Mouse (Mus musculus) limb, embryonic 13.5 days (tissue): Measurements from ENCODE around the gene Atg10. TPM values are rescaled to one million over a fixed set of nuclear protein-coding genes. Genes with fewer than 3 reads are reported as not detected.
A peak's percentile ranks its signal among the peaks of the same experiment; 100 is the strongest.

Source experiments
- ATAC-seq: fragments of 200-750 bp; cut with Nextera tagmentation; 2 replicates; pipeline ENCODE4 v1.8.0; 2017; ENCODE audit warnings: low read depth, moderate number of reproducible peaks, moderate TSS enrichment; ENCODE audit not compliant: low FRiP score
- H3K27ac ChIP-seq: fragments of 300-500 bp; sonication (generic); 2 replicates; pipeline ENCODE4 v1.5.1; 2015; ENCODE audit warnings: inconsistent platforms, mild to moderate bottlenecking, moderate library complexity
- H3K27me3 ChIP-seq: fragments of 300-500 bp; sonication (generic); 2 replicates; pipeline ENCODE4 v1.6.1; 2015; ENCODE audit warnings: mild to moderate bottlenecking, inconsistent platforms
- H3K36me3 ChIP-seq: fragments of 300-500 bp; sonication (generic); 2 replicates; pipeline ENCODE4 v1.6.1; 2015; ENCODE audit warnings: inconsistent platforms, mild to moderate bottlenecking, moderate library complexity
- H3K4me1 ChIP-seq: fragments of 300-500 bp; sonication (generic); 2 replicates; pipeline ENCODE4 v1.6.1; 2015; ENCODE audit warnings: inconsistent platforms
- H3K4me2 ChIP-seq: fragments of 300-500 bp; sonication (generic); replicated peaks from 2 replicates; pipeline ENCODE4 v1.6.1; 2015; ENCODE audit warnings: inconsistent platforms, mild to moderate bottlenecking, moderate library complexity
- H3K4me3 ChIP-seq: fragments of 300-500 bp; sonication (generic); 2 replicates; pipeline ENCODE4 v1.5.1; 2015; ENCODE audit warnings: moderate library complexity, mild to moderate bottlenecking, inconsistent platforms
- H3K9ac ChIP-seq: fragments of 300-500 bp; sonication (generic); 2 replicates; pipeline ENCODE4 v1.6.1; 2015; ENCODE audit warnings: mild to moderate bottlenecking, inconsistent platforms
- H3K9me3 ChIP-seq: fragments of 300-500 bp; sonication (generic); 2 replicates; pipeline ENCODE4 v1.6.1; 2016; ENCODE audit warnings: inconsistent platforms
- WGBS: fragments of 180-500 bp; shearing (Covaris S2); methylation state at CpG from one replicate; pipeline ENCODE4 v1.1.7; 2015; 5-methylcytosine and 5-hydroxymethylcytosine counted together
- polyA plus RNA-seq: library from polyadenylated mRNA; unstranded; fragments of >200 nt; fragmentation: Nextera tagmentation; extraction: Ambion mirVana; gene quantifications from 2 replicates; pipeline ENCODE4 v1.2.1, GENCODE M21; 2015

Atg10 gene
- polyA plus RNA-seq, 1 experiment from 2014 or later = 19.8 TPM

GRCm38 (mm10) chr13:91171205-91171604 is 52.6 kb downstream of the Atg10 start:
- H3K4me2 ChIP-seq = no peak overlapping the region
- H3K9me3 ChIP-seq = no peaks in the 10 kb centered on the region
- H3K36me3 ChIP-seq = no peaks in the 10 kb centered on the region
- no peak overlapping the region for H3K9ac ChIP-seq
- 83% methylated on average over 5 of the region's 5 CpGs for WGBS
- H3K4me3 ChIP-seq = no peak overlapping the region
- peaks cover 14% of the 10 kb centered on the region for H3K4me1 ChIP-seq
- ATAC-seq = no peak
- H3K27ac ChIP-seq = no peak overlapping the region
- H3K27me3 ChIP-seq = no peaks in the 10 kb centered on the region

- Histone ChIP-seq H3K36me3 (no peaks in the 10 kb centered on the region), H3K9me3 (no peaks in the 10 kb centered on the region), H3K4me3 (no peak overlapping the region), H3K4me2 (no peak overlapping the region), H3K27me3 (no peaks in the 10 kb centered on the region), H3K9ac (no peak overlapping the region), H3K27ac (no peak overlapping the region), H3K4me1 (peaks cover 26% of the 10 kb centered on the region)
- ATAC-seq = no peak
- WGBS = 74% methylated on average over 17 of the region's 17 CpGs
Observed at GRCm38 (mm10) chr13:91169529-91170319, 54.0 kb downstream of the Atg10 start.

GRCm38 (mm10) chr13:91168486-91168885 is 55.3 kb downstream of the Atg10 start:
- no peak for ATAC-seq
- 48% methylated on average over 4 of the region's 4 CpGs for WGBS

GRCm38 (mm10) chr13:91167561-91167960 is 56.2 kb downstream of the Atg10 start:
- Histone ChIP-seq H3K4me1 (peaks cover 42% of the 10 kb centered on the region), H3K4me2 (no peak overlapping the region), H3K9me3 (no peaks in the 10 kb centered on the region), H3K36me3 (no peaks in the 10 kb centered on the region), H3K9ac (no peak overlapping the region), H3K4me3 (no peak overlapping the region), H3K27ac (no peak overlapping the region), H3K27me3 (no peaks in the 10 kb centered on the region)
- ATAC-seq = no peak
- WGBS = 92% methylated on average over 5 of the region's 5 CpGs

More at GRCm38 (mm10) chr13:91168486-91168885, 55.3 kb downstream of the Atg10 start:
- no peaks in the 10 kb centered on the region for H3K36me3 ChIP-seq
- no peak overlapping the region for H3K4me2 ChIP-seq
- no peaks in the 10 kb centered on the region for H3K9me3 ChIP-seq
- no peak overlapping the region for H3K27ac ChIP-seq
- no peaks in the 10 kb centered on the region for H3K27me3 ChIP-seq
- H3K4me3 ChIP-seq = no peak overlapping the region
- H3K4me1 ChIP-seq = peaks cover 33% of the 10 kb centered on the region
- no peak overlapping the region for H3K9ac ChIP-seq

GRCm38 (mm10) chr13:91166286-91166685 is 57.5 kb downstream of the Atg10 start:
- peaks cover 43% of the 10 kb centered on the region for H3K4me1 ChIP-seq
- ATAC-seq = no peak
- no peaks in the 10 kb centered on the region for H3K27me3 ChIP-seq
- no peaks in the 10 kb centered on the region for H3K9me3 ChIP-seq
- no peak overlapping the region for H3K9ac ChIP-seq
- WGBS = 71% methylated on average over 7 of the region's 7 CpGs
- H3K27ac ChIP-seq = no peak overlapping the region
- no peaks in the 10 kb centered on the region for H3K36me3 ChIP-seq
- H3K4me2 ChIP-seq = no peak overlapping the region
- H3K4me3 ChIP-seq = no peak overlapping the region

GRCm38 (mm10) chr13:91165200-91165599 is 58.6 kb downstream of the Atg10 start:
- H3K27ac ChIP-seq = peak overlapping the region; percentile 28; the same call in 1 of the 2 replicates
- H3K4me3 ChIP-seq = no peak overlapping the region
- no peaks in the 10 kb centered on the region for H3K9me3 ChIP-seq
- WGBS = 75% methylated on average over 6 of the region's 6 CpGs
- no peak overlapping the region for H3K4me2 ChIP-seq
- H3K9ac ChIP-seq = no peak overlapping the region
- no peaks in the 10 kb centered on the region for H3K27me3 ChIP-seq
- no peaks in the 10 kb centered on the region for H3K36me3 ChIP-seq
- peaks cover 43% of the 10 kb centered on the region for H3K4me1 ChIP-seq
- peak; percentile 29; the same call in 1 of the 2 replicates for ATAC-seq

- no peak overlapping the region for H3K27ac ChIP-seq
- no peak overlapping the region for H3K9ac ChIP-seq
- no peaks in the 10 kb centered on the region for H3K27me3 ChIP-seq
- H3K9me3 ChIP-seq = no peaks in the 10 kb centered on the region
- no peak overlapping the region for H3K4me2 ChIP-seq
- 55% methylated on average over 4 of the region's 4 CpGs for WGBS
- ATAC-seq = no peak
- no peak overlapping the region for H3K4me3 ChIP-seq
- peaks cover 32% of the 10 kb centered on the region for H3K4me1 ChIP-seq
- H3K36me3 ChIP-seq = no peaks in the 10 kb centered on the region
Observed at GRCm38 (mm10) chr13:91163292-91163691, 60.5 kb downstream of the Atg10 start.

- no peaks in the 10 kb centered on the region for H3K36me3 ChIP-seq
- no peaks in the 10 kb centered on the region for H3K27me3 ChIP-seq
- no peak overlapping the region for H3K4me2 ChIP-seq
- no peak overlapping the region for H3K9ac ChIP-seq
- no peak for ATAC-seq
- H3K9me3 ChIP-seq = no peaks in the 10 kb centered on the region
- WGBS = 57% methylated on average over 5 of the region's 5 CpGs
- no peak overlapping the region for H3K27ac ChIP-seq
- H3K4me3 ChIP-seq = no peak overlapping the region
- peaks cover 32% of the 10 kb centered on the region for H3K4me1 ChIP-seq
Observed at GRCm38 (mm10) chr13:91162452-91162851, 61.3 kb downstream of the Atg10 start.

GRCm38 (mm10) chr13:91160616-91161015 is 63.2 kb downstream of the Atg10 start:
- Histone ChIP-seq H3K4me3 (no peak overlapping the region), H3K9ac (no peak overlapping the region), H3K27me3 (no peaks in the 10 kb centered on the region), H3K4me2 (no peak overlapping the region), H3K4me1 (peaks cover 23% of the 10 kb centered on the region), H3K36me3 (no peaks in the 10 kb centered on the region), H3K9me3 (no peaks in the 10 kb centered on the region), H3K27ac (no peak overlapping the region)
- WGBS = 89% methylated on average over 3 of the region's 3 CpGs
- no peak for ATAC-seq

- Histone ChIP-seq H3K27me3 (no peaks in the 10 kb centered on the region), H3K9ac (no peak overlapping the region), H3K4me3 (no peak overlapping the region), H3K4me2 (no peak overlapping the region), H3K9me3 (no peaks in the 10 kb centered on the region), H3K4me1 (peaks cover 19% of the 10 kb centered on the region), H3K36me3 (no peaks in the 10 kb centered on the region), H3K27ac (no peak overlapping the region)
- no peak for ATAC-seq
- 56% methylated on average over 2 of the region's 2 CpGs for WGBS
Observed at GRCm38 (mm10) chr13:91159881-91160280, 63.9 kb downstream of the Atg10 start.

- H3K36me3 ChIP-seq = no peaks in the 10 kb centered on the region
- ATAC-seq = no peak
Observed at GRCm38 (mm10) chr13:91157941-91158340, 65.8 kb downstream of the Atg10 start.

GRCm38 (mm10) chr13:91157429-91157828 is 66.3 kb downstream of the Atg10 start:
- H3K4me2 ChIP-seq = no peak overlapping the region
- H3K9ac ChIP-seq = no peak overlapping the region
- H3K4me3 ChIP-seq = no peak overlapping the region
- H3K27ac ChIP-seq = no peak overlapping the region
- H3K4me1 ChIP-seq = no peaks in the 10 kb centered on the region
- H3K9me3 ChIP-seq = no peaks in the 10 kb centered on the region
- H3K27me3 ChIP-seq = no peaks in the 10 kb centered on the region
- no peak for ATAC-seq
- H3K36me3 ChIP-seq = no peaks in the 10 kb centered on the region

More at GRCm38 (mm10) chr13:91157941-91158340, 65.8 kb downstream of the Atg10 start:
- Histone ChIP-seq H3K27ac (no peak overlapping the region), H3K9me3 (no peaks in the 10 kb centered on the region), H3K4me3 (no peak overlapping the region), H3K4me1 (peaks cover 4% of the 10 kb centered on the region), H3K9ac (no peak overlapping the region), H3K4me2 (no peak overlapping the region), H3K27me3 (no peaks in the 10 kb centered on the region)
- 85% methylated on average over 4 of the region's 4 CpGs for WGBS

GRCm38 (mm10) chr13:91156949-91157348 is 66.8 kb downstream of the Atg10 start:
- H3K9me3 ChIP-seq = no peaks in the 10 kb centered on the region
- WGBS = 93% methylated on average over 2 of the region's 2 CpGs
- no peak for ATAC-seq
- H3K27ac ChIP-seq = no peak overlapping the region
- no peak overlapping the region for H3K4me3 ChIP-seq
- no peaks in the 10 kb centered on the region for H3K27me3 ChIP-seq
- H3K4me2 ChIP-seq = no peak overlapping the region
- no peak overlapping the region for H3K9ac ChIP-seq
- H3K36me3 ChIP-seq = no peaks in the 10 kb centered on the region
- H3K4me1 ChIP-seq = no peaks in the 10 kb centered on the region
